Mouse (Mus musculus) T-helper 1 cell (primary cell): ENCODE measurements around the gene Vwa5b2.

ENCODE experiments used
- in situ Hi-C: fragments of 300-600 bp; cut with MboI, MseI; formaldehyde crosslinking; loops from one replicate; pipeline ENCODE4 v1.15.1; 2025; ENCODE audit warnings: high pct_unique_total_duplicates

The Vwa5b2 gene

DNA sequence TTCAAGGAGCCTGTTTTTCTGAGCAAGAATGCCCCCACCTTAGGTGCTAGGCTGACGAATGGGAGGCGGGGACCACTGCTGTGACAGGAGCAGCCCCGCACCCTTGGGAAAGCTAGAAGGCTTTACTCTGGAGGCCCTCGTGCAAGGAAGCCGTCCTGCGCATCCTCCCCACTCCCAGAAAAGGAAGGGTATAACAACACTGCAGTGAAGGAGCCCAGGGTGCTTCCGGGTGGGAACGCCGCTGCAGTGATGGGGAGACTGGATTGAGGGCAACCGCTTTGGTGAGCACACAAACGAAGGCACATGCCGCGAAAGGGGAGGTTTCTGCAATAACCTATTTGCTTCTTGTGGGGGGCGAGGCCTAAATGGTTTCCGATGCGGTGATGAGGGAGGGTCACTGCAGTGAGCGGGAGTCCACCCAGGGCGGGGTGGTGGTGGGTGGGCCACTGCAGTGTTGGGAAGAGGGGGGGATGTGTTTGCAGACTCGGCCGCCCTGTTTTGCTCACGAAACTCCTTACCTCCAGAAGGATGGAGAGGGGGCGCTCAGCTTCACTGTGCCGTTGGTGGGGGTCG is at the start of gene Vwa5b2:
Vwa5b2 (plus strand) TSS at position 106 of the 573 bp plus-strand sequence.
- in situ Hi-C loops: loop anchor here (10.0 kb wide), 1 partner anchor 255 kb away; no protein-coding TSS in a partner anchor

DNA sequence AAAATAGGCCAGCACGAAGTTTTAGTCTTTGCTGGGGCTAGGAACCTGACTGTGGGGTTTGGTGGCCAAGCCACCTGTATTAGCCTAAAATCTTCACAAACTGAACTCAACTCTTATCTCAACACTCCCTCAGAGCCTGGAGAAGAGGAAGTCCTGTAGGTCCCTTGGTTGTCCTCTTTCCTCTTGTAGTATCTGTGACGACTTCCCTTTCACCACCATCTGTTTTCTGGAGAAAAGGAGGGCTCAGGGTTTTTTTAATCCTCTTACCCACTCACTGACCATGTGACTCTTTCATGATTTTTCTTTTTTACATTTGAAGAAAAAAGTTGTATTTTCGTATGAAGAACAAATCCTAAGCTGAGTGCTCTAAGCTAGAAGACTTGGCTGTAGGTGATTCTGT is 49.6 kb upstream of the Vwa5b2 start:
- in situ Hi-C loops: no loop called here

GRCm38 (mm10) chr16:20540438-20540837 is 48.8 kb upstream of the Vwa5b2 start:
- in situ Hi-C loops: no loop called here

DNA sequence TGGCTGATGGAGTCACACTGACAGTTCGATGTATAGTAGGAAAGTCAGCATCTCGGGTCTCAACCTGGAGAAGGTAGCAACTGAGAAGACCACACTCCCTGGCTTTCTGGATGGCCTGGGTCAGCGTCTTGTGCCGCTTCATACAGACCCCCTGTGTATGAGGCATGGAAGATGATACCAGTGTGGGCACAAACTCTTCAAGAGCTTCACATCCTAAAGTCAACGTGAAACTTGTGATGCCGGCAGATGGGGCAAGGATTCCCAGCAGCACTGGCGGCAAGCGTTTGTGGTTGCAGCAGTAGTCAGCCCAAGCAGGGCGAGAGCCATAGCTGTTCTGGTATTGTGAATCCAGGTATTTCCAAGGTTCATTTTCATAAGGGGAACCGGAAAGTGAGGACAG is 43.6 kb upstream of the Vwa5b2 start:
- in situ Hi-C loops: loop anchor here (5.0 kb wide), 1 partner anchor 38 kb away; no protein-coding TSS in a partner anchor

DNA sequence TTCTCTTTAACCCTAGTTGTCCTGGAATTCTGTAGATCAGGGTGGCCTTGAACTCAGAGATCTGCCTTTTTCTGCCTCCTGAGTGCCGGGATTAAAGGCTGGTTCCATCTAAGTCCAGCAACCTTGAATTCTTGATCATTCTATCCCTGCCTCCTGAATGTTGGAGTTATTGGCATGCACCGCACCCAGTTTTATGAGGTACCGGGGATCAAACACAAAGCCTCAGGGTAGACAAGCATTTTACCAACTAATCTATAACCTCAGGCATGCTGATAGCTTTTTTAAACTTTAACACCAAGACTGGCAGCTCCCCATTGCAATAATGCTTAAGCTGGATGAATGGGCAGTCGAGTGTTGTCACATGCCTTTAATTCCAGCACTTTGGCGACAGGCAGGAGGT is 41.8 kb upstream of the Vwa5b2 start:
- in situ Hi-C loops: loop anchor here (5.0 kb wide), 1 partner anchor 40 kb away; no protein-coding TSS in a partner anchor

DNA sequence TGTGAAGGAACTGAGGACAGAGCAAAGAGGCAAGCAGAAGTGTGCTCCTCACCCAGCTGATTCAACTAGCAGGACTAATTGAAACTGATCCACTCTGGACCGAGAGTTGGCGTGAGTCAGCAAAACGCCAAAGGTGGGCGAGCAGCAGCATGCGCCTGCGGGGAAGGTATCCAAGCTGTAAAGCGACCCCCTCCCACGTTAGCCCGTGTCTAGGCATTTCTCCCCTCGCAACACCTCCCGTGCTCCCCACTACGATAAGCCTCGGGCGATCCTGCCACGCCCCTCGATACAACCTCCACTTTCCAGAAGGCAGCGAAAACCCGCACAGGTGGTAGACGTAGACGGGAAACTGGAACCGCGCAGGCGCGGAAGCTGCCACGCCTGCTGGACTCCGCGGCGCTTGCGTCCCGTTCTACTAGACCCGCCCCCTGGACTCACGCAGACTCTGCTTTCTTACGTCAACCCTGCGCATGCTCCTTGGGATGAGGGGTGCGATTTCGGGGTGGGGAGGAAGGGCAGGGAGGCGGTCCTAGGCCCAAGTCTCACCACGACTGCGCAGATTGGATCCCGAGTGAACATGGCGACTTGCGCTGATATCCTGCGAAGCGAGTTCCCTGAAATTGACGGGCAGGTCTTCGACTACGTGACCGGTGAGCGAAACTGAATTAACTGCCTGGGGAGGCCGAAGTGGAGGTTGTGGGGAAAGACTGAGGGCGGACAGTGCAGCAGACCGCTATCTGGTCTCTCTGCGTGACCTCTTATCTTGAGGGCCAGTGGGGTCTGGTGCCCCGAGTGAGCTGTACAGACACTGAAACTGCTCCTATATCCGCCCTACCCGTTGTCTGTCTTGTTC is 40.9 kb upstream of the Vwa5b2 start, which contains the start of gene Abcf3:
Abcf3 (plus strand) TSS at position 482 of the 853 bp plus-strand sequence.
- in situ Hi-C loops: loop anchor here (5.0 kb wide), 1 partner anchor 41 kb away; no protein-coding TSS in a partner anchor

DNA sequence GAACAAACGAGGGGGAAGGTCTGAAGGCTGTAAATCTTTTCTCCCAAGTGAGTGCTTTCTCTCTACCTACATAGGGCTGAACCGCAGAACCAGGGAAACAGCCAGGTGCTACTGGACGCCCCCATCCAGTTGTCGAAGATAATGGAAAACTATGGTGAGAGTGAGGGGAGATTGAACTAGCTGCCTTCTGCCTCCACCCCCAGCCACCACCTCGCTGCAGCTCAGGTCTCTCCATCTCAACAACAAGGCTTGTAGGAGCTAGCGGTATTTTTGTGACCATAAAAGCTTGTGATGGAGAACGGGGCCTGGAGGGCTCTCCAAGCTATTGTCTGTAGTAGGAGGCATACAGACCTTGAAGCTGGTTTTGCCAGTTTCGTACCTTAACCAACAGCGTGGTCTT is 40.1 kb upstream of the Vwa5b2 start:
- in situ Hi-C loops: loop anchor here (5.0 kb wide), 1 partner anchor 42 kb away; no protein-coding TSS in a partner anchor

DNA sequence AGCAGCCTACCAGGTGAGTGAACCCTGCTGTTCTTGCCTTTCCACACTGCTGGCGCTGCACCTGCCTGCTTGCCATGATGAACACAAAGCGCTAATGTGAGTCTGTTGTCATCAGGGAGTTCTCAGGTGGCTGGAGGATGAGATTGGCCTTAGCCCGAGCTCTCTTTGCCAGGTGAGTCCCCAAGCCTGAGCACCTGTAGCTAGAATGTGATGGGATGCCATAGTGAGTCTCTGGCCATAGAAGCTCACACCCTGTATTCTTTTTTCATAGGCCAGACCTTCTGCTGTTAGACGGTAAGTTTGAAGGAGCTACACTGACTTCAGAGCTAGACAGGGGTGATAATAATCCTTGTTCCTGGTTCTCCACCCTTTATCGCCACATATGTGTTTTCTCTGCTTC is 37.6 kb upstream of the Vwa5b2 start:
- in situ Hi-C loops: no loop called here

DNA sequence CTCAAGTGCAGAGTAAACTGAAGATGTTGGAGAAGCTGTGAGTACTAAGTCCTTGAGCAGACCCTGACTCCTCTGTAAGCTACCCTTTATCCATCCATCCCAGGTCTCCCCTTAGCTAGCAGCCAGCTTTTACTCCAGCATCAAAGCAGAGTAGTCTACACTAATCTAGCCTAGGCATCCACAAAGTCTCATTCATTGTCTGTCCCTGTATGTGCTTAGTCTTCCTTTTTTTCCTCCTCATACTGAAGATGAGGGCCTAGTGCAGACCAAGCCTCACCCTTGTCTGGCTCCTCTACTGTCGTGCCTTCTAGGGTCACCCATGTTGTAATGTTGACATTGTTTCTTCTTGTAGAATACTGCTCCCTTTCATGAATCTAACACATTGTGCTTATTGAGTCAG is 36.7 kb upstream of the Vwa5b2 start:
- in situ Hi-C loops: no loop called here

DNA sequence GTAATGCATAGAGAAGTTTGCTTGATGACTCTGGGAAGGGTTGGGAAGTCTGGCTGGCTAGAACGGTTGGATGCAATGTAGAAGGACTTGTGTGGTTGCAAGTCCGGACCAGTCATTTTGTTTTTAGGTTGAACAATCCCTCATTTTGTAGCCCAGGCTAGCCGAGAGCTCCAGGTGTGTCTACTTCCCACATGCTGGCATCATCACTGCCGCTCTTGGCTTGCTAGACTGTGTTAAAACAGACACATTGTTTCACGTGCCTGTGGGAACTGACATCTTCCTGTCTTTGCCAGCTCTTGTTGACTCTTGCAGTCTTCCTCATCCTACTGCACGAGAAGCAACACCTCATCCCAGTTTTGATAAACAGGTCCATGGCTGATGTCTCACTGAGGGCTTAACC is 34.3 kb upstream of the Vwa5b2 start:
- in situ Hi-C loops: no loop called here

- in situ Hi-C loops: no loop called here
Measured at GRCm38 (mm10) chr16:20557381-20557780, 31.9 kb upstream of the Vwa5b2 start.

GRCm38 (mm10) chr16:20565075-20565474 is 24.2 kb upstream of the Vwa5b2 start:
- in situ Hi-C loops: no loop called here

- in situ Hi-C loops: loop anchor here (10.0 kb wide), 1 partner anchor 255 kb away; no protein-coding TSS in a partner anchor
Measured at GRCm38 (mm10) chr16:20589939-20590679, 838 bp downstream of the Vwa5b2 start.

GRCm38 (mm10) chr16:20590680-20591038 is 1.4 kb downstream of the Vwa5b2 start:
- in situ Hi-C loops: no loop called here

GRCm38 (mm10) chr16:20591076-20591705 is 1.9 kb downstream of the Vwa5b2 start:
- in situ Hi-C loops: no loop called here

- in situ Hi-C loops: no loop called here
Measured at GRCm38 (mm10) chr16:20595060-20595673, 5.9 kb downstream of the Vwa5b2 start.

- in situ Hi-C loops: no loop called here
Measured at GRCm38 (mm10) chr16:20595737-20596136, 6.5 kb downstream of the Vwa5b2 start.

DNA sequence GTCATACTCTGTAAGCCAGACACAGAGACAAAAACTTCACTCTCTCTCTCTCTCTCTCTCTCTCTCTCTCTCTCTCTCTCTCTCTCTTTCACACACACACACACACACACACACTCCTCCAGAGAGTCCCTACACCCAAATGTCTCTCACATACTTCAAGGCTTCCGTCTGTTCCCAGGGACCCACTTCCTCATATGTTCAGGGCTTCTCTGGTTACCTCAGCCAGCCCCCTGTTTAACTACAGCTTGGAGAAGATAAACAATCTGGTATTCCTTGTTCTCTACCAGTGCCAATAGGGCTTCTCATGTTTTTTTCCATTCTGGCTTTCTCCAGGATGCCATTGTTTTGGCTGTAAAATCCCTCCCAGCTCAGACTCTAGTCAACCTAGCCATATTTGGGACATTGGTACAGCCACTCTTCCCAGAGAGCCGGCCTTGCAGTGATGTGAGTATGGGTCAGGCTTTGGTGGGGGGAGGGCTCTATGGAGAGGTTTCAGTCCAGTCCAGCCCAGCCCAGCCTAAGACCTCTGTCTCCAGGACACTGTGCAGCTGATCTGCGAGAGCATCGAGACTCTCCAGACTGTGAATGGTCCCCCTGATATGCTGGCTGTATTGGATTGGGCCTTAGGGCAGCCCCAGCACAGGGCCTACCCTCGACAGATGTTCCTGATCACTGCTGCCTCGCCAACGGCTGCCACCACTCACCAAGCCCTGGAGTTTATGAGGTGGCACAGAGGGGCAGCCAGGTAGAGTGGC is 7.6 kb downstream of the Vwa5b2 start:
- in situ Hi-C loops: no loop called here

GRCm38 (mm10) chr16:20600511-20600910 is 11.2 kb downstream of the Vwa5b2 start:
- in situ Hi-C loops: loop anchor here (5.0 kb wide), 1 partner anchor 38 kb away; no protein-coding TSS in a partner anchor

DNA sequence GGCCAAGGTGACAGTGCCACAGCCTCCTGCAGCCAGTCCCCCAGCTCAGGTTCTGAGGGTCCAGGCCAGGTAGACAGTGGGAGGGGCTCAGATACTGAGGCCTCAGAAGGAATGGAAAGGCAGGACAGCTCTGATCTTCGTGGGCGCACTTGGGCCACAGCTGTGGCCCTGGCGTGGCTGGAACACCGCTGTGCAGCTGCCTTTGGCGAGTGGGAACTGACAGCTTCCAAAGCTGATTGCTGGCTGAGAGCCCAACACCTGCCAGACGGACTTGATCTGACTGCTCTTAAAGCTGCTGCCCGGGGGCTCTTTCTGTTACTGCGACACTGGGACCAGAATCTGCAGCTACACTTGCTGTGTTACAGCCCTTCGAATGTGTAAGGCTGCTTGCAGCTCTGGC is 15.4 kb downstream of the Vwa5b2 start:
- in situ Hi-C loops: loop anchor here (5.0 kb wide), 1 partner anchor 42 kb away; no protein-coding TSS in a partner anchor
